Mouse (Mus musculus): ENCODE data around the gene Ptgir.

Ptgir gene

GRCm38 (mm10) chr7:16906281-16906680, at the start of gene Ptgir:
Gene Ptgir, plus strand, starts transcription at chr7:16906490.
- peak; percentile 46 for DNase-seq

- DNase-seq: peak; percentile 44
Observed at GRCm38 (mm10) chr7:16858336-16858735, 48.0 kb upstream of the Ptgir start.

DNA sequence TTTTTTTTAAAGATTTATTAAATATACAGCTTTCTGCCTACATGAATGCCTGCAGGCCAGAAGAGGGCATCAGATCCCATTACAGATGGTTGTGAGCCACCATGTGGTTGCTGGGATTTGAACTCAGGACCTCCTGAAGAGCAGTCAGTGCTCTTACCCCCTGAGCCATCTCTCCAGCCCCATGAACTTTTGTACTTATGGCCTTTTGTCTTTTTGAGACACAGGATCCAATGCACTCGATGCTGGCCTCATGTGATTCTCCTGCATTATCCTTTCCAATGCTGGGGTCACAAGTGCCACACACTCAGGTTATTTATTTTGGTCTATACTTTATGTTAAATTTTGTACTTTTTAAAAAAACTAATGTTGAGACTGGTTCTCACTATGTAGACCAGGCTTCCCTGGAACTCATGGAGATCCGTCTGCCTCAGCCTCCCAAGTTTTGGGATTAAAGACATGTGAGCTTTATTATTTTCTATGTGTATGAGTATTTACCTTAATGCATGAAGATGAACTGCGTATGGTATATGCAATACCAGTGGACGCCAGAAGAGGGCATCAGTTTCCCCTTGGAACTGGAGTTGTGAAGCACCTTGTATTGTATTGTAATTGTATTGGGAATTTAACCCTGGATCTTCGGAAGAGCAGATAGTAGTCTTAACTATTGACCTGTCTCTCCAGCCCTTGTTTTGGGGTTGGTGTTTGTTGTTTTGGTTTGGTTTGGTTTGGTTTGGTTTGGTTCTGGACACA, 46.2 kb upstream of the Ptgir start:
- DNase-seq: peak; percentile 75

DNA sequence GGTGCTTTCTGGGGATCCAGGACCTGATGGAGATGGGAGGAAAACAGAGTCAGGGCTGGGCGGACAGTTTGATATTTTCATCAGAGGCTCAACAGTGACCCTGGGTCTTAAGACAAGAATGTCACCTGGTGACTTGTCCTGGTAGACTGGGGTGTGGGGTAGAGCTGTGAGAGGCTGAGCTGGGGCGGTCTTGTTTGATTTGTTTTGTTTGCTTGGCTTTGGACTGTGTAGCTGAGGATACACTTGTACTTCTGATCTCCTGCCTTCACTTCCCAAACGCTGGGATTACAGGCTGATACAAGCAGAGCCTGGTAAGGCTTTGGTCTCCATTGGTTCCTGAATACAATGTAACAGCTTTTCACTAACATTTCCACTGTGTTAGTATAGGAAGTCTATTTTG, 38.8 kb upstream of the Ptgir start:
- no peak for DNase-seq

GRCm38 (mm10) chr7:16869497-16869896, 36.8 kb upstream of the Ptgir start:
- no peak for DNase-seq

DNA sequence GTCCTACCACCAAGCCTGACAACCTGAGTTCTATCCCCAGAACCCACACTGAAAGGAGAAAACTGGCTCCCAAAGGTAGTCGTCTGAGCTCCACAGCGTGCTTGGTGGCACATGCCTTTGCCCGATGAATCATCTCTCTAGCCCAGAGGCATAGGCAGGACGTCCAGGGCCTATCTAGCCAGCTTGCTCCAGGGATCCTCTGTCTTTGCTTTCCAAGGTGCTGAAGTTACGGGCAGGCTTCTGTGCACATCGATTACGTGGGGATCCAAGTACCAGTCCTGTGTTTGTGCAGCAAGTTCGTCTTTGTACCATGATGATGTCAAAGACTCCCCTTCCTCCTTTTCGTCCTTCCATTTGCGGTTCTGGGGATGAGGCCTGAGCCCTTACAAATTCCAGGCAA, 34.7 kb upstream of the Ptgir start:
- DNase-seq: no peak

DNA sequence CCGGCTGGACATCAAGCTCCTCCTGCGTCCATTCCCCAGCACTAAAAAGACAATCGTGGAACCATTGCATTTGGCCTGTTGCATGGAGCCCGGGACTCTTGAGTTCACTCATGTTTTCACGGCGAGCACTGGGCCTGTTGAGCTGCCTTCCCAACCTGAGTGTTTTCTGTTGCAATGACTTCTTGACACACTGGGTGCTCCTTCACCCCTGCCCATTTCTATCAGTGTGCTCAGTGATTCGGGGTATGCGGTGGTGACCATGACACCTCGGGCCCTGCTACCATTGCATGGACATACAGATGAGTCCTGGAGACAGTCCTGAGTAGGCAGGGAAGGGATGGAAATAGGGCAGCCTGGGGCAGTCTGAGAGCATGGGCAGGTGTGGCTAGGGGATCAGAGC, 33.8 kb upstream of the Ptgir start:
- no peak for DNase-seq

DNA sequence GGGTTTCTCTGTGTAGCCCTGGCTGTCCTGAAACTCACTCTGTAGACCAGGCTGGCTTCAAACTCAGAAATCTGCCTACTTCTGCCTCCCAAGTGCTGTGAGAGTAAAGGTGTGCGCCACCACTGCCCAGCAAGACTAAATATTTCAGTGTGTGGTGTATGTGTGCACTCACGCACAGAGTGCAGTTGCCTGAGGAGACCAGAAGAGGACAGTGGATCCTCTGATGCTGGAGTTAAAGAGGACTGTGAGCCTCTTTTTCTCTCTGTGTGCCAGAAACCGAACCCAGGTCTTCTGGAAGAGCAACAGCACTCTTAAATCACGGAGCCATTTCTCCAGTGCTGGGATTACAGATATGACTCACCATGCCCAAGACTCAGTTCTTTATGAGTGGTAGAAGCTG, 32.9 kb upstream of the Ptgir start:
- DNase-seq: no peak

- DNase-seq: peak; percentile 85
Observed at GRCm38 (mm10) chr7:16874190-16874589, 32.1 kb upstream of the Ptgir start.

DNA sequence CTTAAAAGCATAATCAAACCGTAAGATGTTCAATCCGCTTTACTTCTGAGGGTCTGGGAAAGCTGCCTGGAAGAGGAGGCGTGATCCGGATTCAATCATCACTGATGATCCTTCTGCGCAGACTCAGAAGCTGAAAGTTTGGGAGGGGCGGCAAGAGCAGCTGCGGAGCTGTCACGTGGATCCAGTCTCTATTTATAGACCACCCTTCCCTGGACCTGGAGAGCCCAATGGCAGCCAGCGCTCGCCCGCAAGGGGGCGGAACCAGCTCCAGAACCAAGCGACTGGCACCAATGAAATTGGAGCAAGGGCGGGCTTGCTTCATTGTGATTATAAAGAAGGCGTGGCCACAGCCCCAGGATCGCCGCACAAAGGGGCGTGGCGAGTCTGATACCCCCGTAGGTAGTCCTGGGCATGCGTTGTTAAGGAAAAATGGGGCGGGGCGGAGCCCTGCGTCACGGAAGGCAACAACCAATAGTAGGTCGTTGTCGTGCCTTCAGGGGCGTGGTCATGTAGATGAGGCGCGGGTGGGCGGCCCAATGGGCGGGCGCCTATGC, 31.5 kb upstream of the Ptgir start:
- DNase-seq: peak; percentile 100

DNA sequence AGATGAGACGGTGACA, 31.2 kb upstream of the Ptgir start, which contains the start of gene Dact3:
Gene Dact3 (plus strand): TSS at position 8 of the 16 bp plus-strand sequence.
- DNase-seq: no peak

- no peak for DNase-seq
Observed at GRCm38 (mm10) chr7:16875326-16875725, 31.0 kb upstream of the Ptgir start.

DNA sequence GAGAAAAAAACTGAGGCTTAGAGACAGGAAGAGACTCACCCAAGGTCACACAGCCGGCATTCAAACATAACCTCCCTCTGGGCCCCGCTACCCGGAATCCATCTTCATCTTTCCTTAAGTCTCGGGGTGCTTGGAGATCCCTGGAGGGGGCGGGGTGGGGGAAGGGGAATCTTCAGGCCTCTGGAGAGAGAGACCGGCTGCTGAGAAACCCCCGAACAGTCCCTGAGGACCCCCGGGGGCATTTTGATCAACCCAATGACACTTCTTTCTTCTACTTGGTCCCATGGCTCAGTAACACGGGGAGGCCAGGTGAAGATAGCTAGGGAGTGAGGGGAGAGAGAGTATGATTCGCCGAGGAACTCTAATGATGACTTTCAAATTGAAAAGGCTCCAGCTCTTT, 30.3 kb upstream of the Ptgir start:
- no peak for DNase-seq

DNA sequence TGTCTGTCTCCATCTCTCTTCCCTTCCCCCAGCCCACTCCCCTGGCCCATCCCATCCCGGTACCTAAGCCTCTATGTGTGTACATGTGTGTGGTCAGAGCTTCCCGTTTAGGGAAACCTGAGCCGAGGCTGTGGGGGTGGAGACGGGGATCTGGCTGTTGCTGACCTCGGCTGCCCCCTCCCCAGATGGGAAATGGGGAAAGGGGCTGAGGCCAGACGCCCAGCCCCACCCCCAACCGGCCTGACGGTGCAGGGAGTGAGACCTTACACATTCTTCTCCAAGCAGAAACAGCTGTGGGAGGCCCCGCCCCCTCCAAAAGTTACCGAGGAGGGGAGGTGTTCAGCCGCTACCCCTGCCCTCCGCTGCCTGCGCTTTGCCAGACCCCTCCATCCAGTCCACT, 29.7 kb upstream of the Ptgir start:
- DNase-seq: no peak

- DNase-seq: no peak
Observed at GRCm38 (mm10) chr7:16877717-16878116, 28.6 kb upstream of the Ptgir start.

GRCm38 (mm10) chr7:16879796-16880547, 26.3 kb upstream of the Ptgir start:
- peak; percentile 49 for DNase-seq

DNA sequence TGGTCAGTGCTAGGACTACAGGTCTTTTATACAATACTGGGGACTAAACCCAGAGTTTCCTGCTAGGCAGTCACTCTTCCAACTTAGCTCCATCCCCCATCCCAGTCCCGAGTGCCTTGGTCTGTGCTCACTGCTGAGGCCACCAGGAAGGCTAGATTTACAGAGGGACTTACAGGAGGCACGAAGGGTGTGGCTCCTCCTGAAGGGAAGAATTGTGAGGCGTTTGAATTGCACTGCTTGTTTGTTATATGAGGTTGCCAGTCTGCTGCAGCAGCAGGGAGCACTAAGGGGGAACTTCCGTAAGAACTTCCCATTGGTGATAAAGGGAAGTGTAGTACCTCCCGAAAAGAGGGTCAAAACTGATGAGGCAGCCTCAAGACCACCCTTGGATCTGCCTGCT, 25.7 kb upstream of the Ptgir start:
- DNase-seq: no peak

DNA sequence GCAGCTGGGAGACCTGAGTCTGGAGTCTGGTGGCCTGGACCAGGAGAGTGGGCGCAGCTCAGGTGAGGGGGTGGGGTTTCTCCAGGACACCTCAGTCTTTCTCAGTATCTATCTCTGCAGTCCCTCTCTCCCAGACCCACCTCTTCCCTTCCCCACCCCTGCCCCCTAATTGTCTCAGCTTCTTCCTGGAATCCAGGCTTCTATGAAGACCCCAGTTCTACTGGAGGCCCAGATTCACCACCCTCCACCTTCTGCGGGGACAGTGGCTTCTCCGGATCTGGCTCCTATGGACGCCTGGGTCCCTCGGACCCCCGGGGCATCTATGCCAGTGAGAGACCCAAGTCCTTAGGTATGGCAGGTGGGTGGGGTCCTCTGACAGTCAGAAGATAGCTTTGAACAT, 23.1 kb upstream of the Ptgir start:
- DNase-seq: no peak

- no peak for DNase-seq
Observed at GRCm38 (mm10) chr7:16884334-16884733, 22.0 kb upstream of the Ptgir start.

DNA sequence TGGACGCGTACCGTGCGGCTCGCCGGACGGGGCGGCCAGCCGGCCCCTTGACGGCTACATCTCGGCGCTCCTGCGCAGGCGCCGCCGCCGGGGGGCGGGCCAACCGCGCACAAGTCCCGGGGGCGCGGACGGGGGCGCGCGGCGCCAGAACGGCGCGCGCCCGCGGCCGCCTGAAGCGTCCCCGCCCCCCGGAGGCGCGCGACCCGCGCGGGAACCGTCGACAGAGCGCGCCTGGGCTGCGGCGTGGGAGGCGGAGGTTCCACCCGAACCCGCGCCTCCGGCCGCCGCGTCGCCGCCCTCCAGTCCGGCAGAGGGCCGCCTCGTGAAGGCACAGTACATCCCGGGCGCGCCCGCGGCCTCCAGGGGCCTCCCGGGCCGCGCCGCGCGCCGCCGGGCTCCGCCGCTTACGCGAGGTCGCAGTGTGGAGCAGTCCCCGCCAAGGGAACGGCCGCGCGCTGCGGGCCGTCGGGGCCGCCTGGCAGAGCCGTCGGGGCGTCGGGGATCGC, 21.0 kb upstream of the Ptgir start:
- DNase-seq: no peak

GRCm38 (mm10) chr7:16885905-16886304, 20.4 kb upstream of the Ptgir start:
- no peak for DNase-seq

DNA sequence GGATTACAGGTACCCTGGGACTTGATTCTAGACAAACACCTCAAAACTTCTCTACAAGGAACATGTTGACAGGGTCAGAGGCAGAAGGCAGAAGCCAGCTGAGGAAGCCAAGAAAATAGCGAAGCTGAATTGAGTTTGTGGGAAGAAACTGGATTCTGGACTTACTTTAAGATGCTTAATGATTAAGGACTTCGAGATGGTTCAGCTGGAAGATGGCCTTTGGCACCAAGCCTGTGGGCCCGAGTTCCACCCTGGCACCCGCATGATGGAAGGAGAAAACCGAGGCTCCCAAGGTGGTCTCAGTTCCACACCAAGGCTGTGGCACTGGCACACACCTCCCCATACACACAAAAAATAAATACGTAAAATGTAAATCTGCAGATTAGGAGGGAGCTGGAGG, 15.8 kb upstream of the Ptgir start:
- DNase-seq: peak; percentile 34

GRCm38 (mm10) chr7:16890944-16891343, 15.3 kb upstream of the Ptgir start:
- DNase-seq: peak; percentile 84

- DNase-seq: peak; percentile 93
Observed at GRCm38 (mm10) chr7:16891641-16892351, 14.5 kb upstream of the Ptgir start, which contains the start of gene Gng8. Gene Gng8, plus strand, starts transcription at chr7:16891786.
